ENCODE assay signal across 8 mouse cellular contexts in the genomic region with DNA sequence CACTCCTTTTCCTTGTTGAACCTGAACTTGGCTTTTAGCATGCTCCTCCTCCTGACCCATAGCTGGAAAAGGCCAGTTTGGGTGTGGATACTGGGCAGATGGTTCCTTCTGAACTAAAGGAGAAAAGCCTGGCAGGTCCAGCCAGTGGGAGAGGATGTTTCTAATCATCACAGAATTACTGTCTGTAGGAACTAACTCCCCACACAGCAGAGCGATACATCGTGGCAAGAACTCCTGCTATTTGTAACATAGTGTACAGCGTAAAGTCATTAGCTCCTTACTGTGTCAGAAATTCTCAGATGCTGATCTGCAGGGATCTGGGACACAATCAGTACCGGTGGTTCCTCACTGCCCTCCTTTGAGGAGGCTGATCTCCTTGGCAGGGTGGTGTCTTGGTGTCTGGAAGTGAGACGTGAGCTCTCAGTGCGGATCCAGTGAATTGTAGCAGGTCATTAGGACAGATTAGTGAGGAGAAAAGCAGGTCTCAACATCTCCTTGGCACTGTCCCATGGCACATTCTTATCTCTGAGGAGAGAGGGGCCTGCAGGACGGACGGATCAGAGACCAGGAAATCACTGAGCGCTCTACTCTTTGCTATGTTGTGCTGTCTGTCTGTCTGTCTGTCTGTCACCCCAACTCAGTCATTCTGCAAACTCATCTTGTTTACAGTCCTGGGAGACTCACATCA. TPM values are rescaled to one million over a fixed set of nuclear protein-coding genes. Genes with fewer than 3 reads are reported as not detected.
DNase-seq lines count a peak whose midpoint lies in the region; ATAC-seq and TF ChIP-seq lines count a peak whose summit lies in the region.

No protein-coding gene starts in this region.

- H3K4me3 ChIP-seq in left cerebral cortex, adult 2 months: peak overlapping the region; percentile 84
- peak overlapping the region; percentile 17 for H3K4me3 ChIP-seq in embryonic facial prominence, embryonic 14.5 days (ENCODE audit: low read depth, low read length)
- peak overlapping the region; percentile 19 for H3K4me3 ChIP-seq in hindbrain, embryonic 15.5 days
- H3K4me3 ChIP-seq in midbrain, embryonic 16.5 days (ENCODE audit: low read depth, low read length): peak overlapping the region; percentile 19

- H3K36me3 ChIP-seq in embryonic facial prominence, embryonic 14.5 days (ENCODE audit: control insufficient read depth, insufficient read depth, low read length): no peaks in the 10 kb centered on the region
- H3K36me3 ChIP-seq in hindbrain, embryonic 15.5 days: no peaks in the 10 kb centered on the region
- H3K36me3 ChIP-seq in midbrain, embryonic 16.5 days (ENCODE audit: control insufficient read depth, insufficient read depth, low read length): no peaks in the 10 kb centered on the region

- intact Hi-C loops in left cerebral cortex, adult 2 months (cut with DNase I): loop anchor here (5.0 kb wide), 4 partner anchors 83 to 332 kb away; partner anchors contain the start of gene Herpud2

- no peaks in the 10 kb centered on the region for H3K27me3 ChIP-seq in embryonic facial prominence, embryonic 14.5 days (replicated peaks; ENCODE audit: control insufficient read depth, insufficient read depth, low read length)
- H3K27me3 ChIP-seq in hindbrain, embryonic 15.5 days: no peaks in the 10 kb centered on the region
- H3K27me3 ChIP-seq in midbrain, embryonic 16.5 days (ENCODE audit: control insufficient read depth, insufficient read depth, low read depth, low read length): no peaks in the 10 kb centered on the region

- ATAC-seq in embryonic facial prominence, embryonic 14.5 days (ENCODE audit: low read depth): no peak
- ATAC-seq in hindbrain, embryonic 15.5 days (ENCODE audit: low FRiP score, low read depth): no peak
- ATAC-seq in midbrain, embryonic 16.5 days: no peak
- ATAC-seq in erythroblast, adult 5-6 weeks (replicated peaks; ENCODE audit: low FRiP score, poor library complexity, severe bottlenecking): no peak

- no peaks in the 10 kb centered on the region for H3K9me3 ChIP-seq in embryonic facial prominence, embryonic 14.5 days (ENCODE audit: control insufficient read depth, low read length)
- no peaks in the 10 kb centered on the region for H3K9me3 ChIP-seq in hindbrain, embryonic 15.5 days
- H3K9me3 ChIP-seq in midbrain, embryonic 16.5 days (replicated peaks; ENCODE audit: control insufficient read depth, low read length, poor library complexity, severe bottlenecking): no peaks in the 10 kb centered on the region

- peak overlapping the region; percentile 22; the same call in 1 of the 2 replicates for H3K9ac ChIP-seq in embryonic facial prominence, embryonic 14.5 days (ENCODE audit: low read depth, low read length)
- no peak overlapping the region for H3K9ac ChIP-seq in hindbrain, embryonic 15.5 days
- 0 out of 2 replicates have a peak overlapping the region, but pooled peaks have one; percentile 31 for H3K9ac ChIP-seq in midbrain, embryonic 16.5 days (ENCODE audit: low read depth, low read length)

- TF ChIP-seq CTCF in left cerebral cortex, adult 2 months (IDR thresholded peaks at IDR 0.05): no peak

- H3K4me1 ChIP-seq in embryonic facial prominence, embryonic 14.5 days (ENCODE audit: control insufficient read depth, insufficient read depth, low read length): peaks cover 53% of the 10 kb centered on the region
- peaks cover 59% of the 10 kb centered on the region for H3K4me1 ChIP-seq in hindbrain, embryonic 15.5 days (replicated peaks)
- peaks cover 12% of the 10 kb centered on the region; the same call in 1 of the 2 replicates for H3K4me1 ChIP-seq in midbrain, embryonic 16.5 days (ENCODE audit: control insufficient read depth, insufficient read depth, low read length)

- no peak for DNase-seq in left cerebral cortex, adult 2 months (ENCODE audit: extremely low spot score in 1 of 2, low spot score in 2 of 2)
- no peak for DNase-seq in left cerebral cortex, adult 18-20 months (ENCODE audit: low spot score in 2 of 2)
- DNase-seq in embryonic facial prominence, embryonic 14.5 days (ENCODE audit: low spot score): no peak
- DNase-seq in urinary bladder, postnatal 10 days (ENCODE audit: low spot score): no peak
- no peak for DNase-seq in c-Kit-positive CD71-positive TER-119-positive erythroid progenitor cells, embryonic 14.5 days (ENCODE audit: low spot score)

- 63% methylated on average over 9 of the region's 9 CpGs for WGBS in embryonic facial prominence, embryonic 14.5 days
- 69% methylated on average over 9 of the region's 9 CpGs for WGBS in hindbrain, embryonic 15.5 days
- 71% methylated on average over 9 of the region's 9 CpGs for WGBS in midbrain, embryonic 16.5 days

- H3K27ac ChIP-seq in left cerebral cortex, adult 2 months: no peak overlapping the region; the same call in 1 of the 2 replicates
- H3K27ac ChIP-seq in embryonic facial prominence, embryonic 14.5 days (replicated peaks; ENCODE audit: low read depth, low read length): no peak overlapping the region
- H3K27ac ChIP-seq in hindbrain, embryonic 15.5 days (replicated peaks): no peak overlapping the region
- H3K27ac ChIP-seq in midbrain, embryonic 16.5 days (ENCODE audit: low read length): no peak overlapping the region

- H3K4me2 ChIP-seq in embryonic facial prominence, embryonic 14.5 days (ENCODE audit: low read depth, low read length): peak overlapping the region; percentile 86
- peak overlapping the region; percentile 76 for H3K4me2 ChIP-seq in hindbrain, embryonic 15.5 days
- peak overlapping the region; percentile 87 for H3K4me2 ChIP-seq in midbrain, embryonic 16.5 days (ENCODE audit: low read length)

RNA-seq across cellular contexts. Expression of gene Eepd1, which starts 2.7 kb away (rescaled TPM):
- total RNA-seq in left cerebral cortex, adult 2 months (2021): 10 to 100 TPM; 20.2 to 22.9 TPM
- 10 to 100 TPM; 23.6 to 23.8 TPM for total RNA-seq in left cerebral cortex, adult 18-20 months (2021)
- 13.7 and 18.0 TPM in 2 replicates for polyA plus RNA-seq in embryonic facial prominence, embryonic 14.5 days (2014; fragmentation: Nextera tagmentation; extraction: Ambion mirVana)
- polyA plus RNA-seq in hindbrain, embryonic 15.5 days (2015; fragmentation: Nextera tagmentation; extraction: Ambion mirVana): 11.0 and 12.0 TPM in 2 replicates
- polyA plus RNA-seq in midbrain, embryonic 16.5 days (2015; fragmentation: Nextera tagmentation; extraction: Ambion mirVana): 11.3 and 12.7 TPM in 2 replicates
- 0.42 and 0.77 TPM in 2 replicates for total RNA-seq in erythroblast, adult 5-6 weeks (2015; ENCODE audit: low replicate concordance)
- 0.26 and 0.42 TPM in 2 replicates for total RNA-seq in erythroblast, adult 5-6 weeks (2017; ENCODE audit: low replicate concordance)

Comparison
In these comparisons a context has a peak if more than half of its experiments do, and no peak if none do; other contexts are left out.
1. H3K4me3 ChIP-seq: peak in every context shown above with its lines; median percentile 84 in left cerebral cortex, adult 2 months; 19 in hindbrain, embryonic 15.5 days; 19 in midbrain, embryonic 16.5 days; 17 in embryonic facial prominence, embryonic 14.5 days.
2. RNA of gene Eepd1, which starts 2.7 kb away (total RNA-seq): 23.6 to 23.8 TPM in left cerebral cortex, adult 18-20 months and 20.2 to 22.9 TPM in left cerebral cortex, adult 2 months; 0.26 to 0.77 TPM in erythroblast, adult 5-6 weeks; every median in the first group is over 10 times any median in the second.
3. Peak in every context shown above with its lines, with median percentiles within 50 percentile points of each other: H3K4me2 ChIP-seq.